Mouse (Mus musculus) CH12.LX (cell line): Measurements from ENCODE around the gene Phlda3.

Source experiments
- CTCF ChIP-seq, 2 experiments: IDR thresholded peaks in 1 of 2; conservative IDR thresholded peaks in 1 of 2; 2 replicates each; pipeline ENCODE4 v1.5.1; 2011 to 2012; ENCODE audit warnings: low read depth in 2 of 2, low read length in 2 of 2, improper control_type of control experiment in 1 of 2, inconsistent platforms in 1 of 2, mild to moderate bottlenecking in 1 of 2, moderate library complexity in 1 of 2
- POLR2A ChIP-seq: IDR thresholded peaks from 2 replicates; pipeline ENCODE4 v1.6.1; 2011; ENCODE audit warnings: low read depth, mild to moderate bottlenecking, improper control_type of control experiment, low read length
- RAD21 ChIP-seq: IDR thresholded peaks from 2 replicates; pipeline ENCODE4 v1.6.1; 2011; ENCODE audit warnings: low read depth, mild to moderate bottlenecking, low read length, improper control_type of control experiment, moderate library complexity

- TF ChIP-seq CTCF (conservative IDR thresholded peaks at IDR 0.05 in 1 of 2, IDR thresholded peaks at IDR 0.05 in 1 of 2; ENCODE audit: low read depth in 2 of 2, low read length in 2 of 2) (no peak), RAD21 (no peak), POLR2A (no peak)
These were observed 5.1 kb downstream of the Phlda3 start for GRCm38 (mm10) chr1:135770896-135771572.
